ENCODE assay signal across 12 mouse cellular contexts in genomic region chr14:20837681-20838080, GRCm38 (mm10). TPM values are rescaled to one million over a fixed set of nuclear protein-coding genes. Genes with fewer than 3 reads are reported as not detected.
A peak's percentile ranks its signal among the peaks of the same experiment; 100 is the strongest.
DNase-seq lines count a peak whose midpoint lies in the region; ATAC-seq and TF ChIP-seq lines count a peak whose summit lies in the region.
"Had no signal": no experiment of that assay in that cellular context is flagged by ENCODE, and none has a peak within 500 bp of the region (broad histone marks: within the 10 kb centered on the region; RNA-seq: fewer than 3 reads in every experiment).

No protein-coding gene starts in this region.

- peak overlapping the region; percentile 63; the same call in 1 of the 2 replicates for H3K4me3 ChIP-seq in heart, embryonic 13.5 days
- H3K4me3 ChIP-seq in limb, embryonic 12.5 days (replicated peaks) = no peak overlapping the region
- H3K4me3 ChIP-seq in limb, embryonic 10.5 days = no peak overlapping the region
- no peak overlapping the region for H3K4me3 ChIP-seq in intestine, postnatal 0 days (ENCODE audit: low read depth, low read length)
- no peak overlapping the region for H3K4me3 ChIP-seq in stomach, embryonic 15.5 days (replicated peaks)
- no peak overlapping the region for H3K4me3 ChIP-seq in forebrain, embryonic 12.5 days (replicated peaks)

- no peak for TF ChIP-seq CTCF in intestine, postnatal 0 days (IDR thresholded peaks at IDR 0.05; ENCODE audit: low read depth)

- DNase-seq in heart, adult 8-10 months (ENCODE audit: low spot score) = no peak
- no peak for DNase-seq in limb, embryonic 10.5 days (ENCODE audit: low spot score)
- DNase-seq in lung, postnatal 25 days (ENCODE audit: low spot score) = no peak
- DNase-seq: cerebellum, adult 9-10 months; right cerebral cortex, adult 18-20 months had no signal

- 0 out of 2 replicates have a peak, but pooled peaks cover 4% of the 10 kb centered on the region for H3K27me3 ChIP-seq in heart, embryonic 13.5 days (replicated peaks)
- H3K27me3 ChIP-seq in limb, embryonic 12.5 days = peaks cover 8% of the 10 kb centered on the region; the same call in 1 of the 2 replicates
- peaks cover 31% of the 10 kb centered on the region for H3K27me3 ChIP-seq in limb, embryonic 10.5 days (ENCODE audit: low read depth, poor library complexity, severe bottlenecking)
- no peaks in the 10 kb centered on the region for H3K27me3 ChIP-seq in intestine, postnatal 0 days (replicated peaks; ENCODE audit: control insufficient read depth, insufficient read depth, low read length)
- H3K27me3 ChIP-seq in stomach, embryonic 15.5 days (replicated peaks) = no peaks in the 10 kb centered on the region
- H3K27me3 ChIP-seq in forebrain, embryonic 12.5 days = peaks cover 29% of the 10 kb centered on the region

- no peaks in the 10 kb centered on the region for H3K9me3 ChIP-seq in heart, embryonic 13.5 days
- no peaks in the 10 kb centered on the region for H3K9me3 ChIP-seq in limb, embryonic 12.5 days
- H3K9me3 ChIP-seq in limb, embryonic 10.5 days (replicated peaks) = no peaks in the 10 kb centered on the region
- H3K9me3 ChIP-seq in intestine, postnatal 0 days (ENCODE audit: control insufficient read depth) = no peaks in the 10 kb centered on the region
- no peaks in the 10 kb centered on the region for H3K9me3 ChIP-seq in stomach, embryonic 15.5 days
- H3K9me3 ChIP-seq in forebrain, embryonic 12.5 days = no peaks in the 10 kb centered on the region

- H3K27ac ChIP-seq in heart, embryonic 13.5 days (replicated peaks) = no peak overlapping the region
- no peak overlapping the region for H3K27ac ChIP-seq in limb, embryonic 12.5 days
- H3K27ac ChIP-seq in limb, embryonic 10.5 days = no peak overlapping the region
- no peak overlapping the region for H3K27ac ChIP-seq in intestine, postnatal 0 days (ENCODE audit: low read depth, low read length)
- no peak overlapping the region for H3K27ac ChIP-seq in stomach, embryonic 15.5 days
- no peak overlapping the region for H3K27ac ChIP-seq in forebrain, embryonic 12.5 days

- peak overlapping the region; percentile 76 for H3K4me2 ChIP-seq in heart, embryonic 13.5 days
- H3K4me2 ChIP-seq in limb, embryonic 12.5 days = peak overlapping the region; percentile 90; the same call in 1 of the 2 replicates
- peak overlapping the region; percentile 85 for H3K4me2 ChIP-seq in intestine, postnatal 0 days (replicated peaks; ENCODE audit: low read depth)
- H3K4me2 ChIP-seq in stomach, embryonic 15.5 days = peak overlapping the region; percentile 10; the same call in 1 of the 2 replicates
- no peak overlapping the region for H3K4me2 ChIP-seq in forebrain, embryonic 12.5 days

- peaks cover 16% of the 10 kb centered on the region for H3K4me1 ChIP-seq in heart, embryonic 13.5 days
- H3K4me1 ChIP-seq in limb, embryonic 12.5 days (replicated peaks) = peaks cover 9% of the 10 kb centered on the region; the same call in 1 of the 2 replicates
- peaks cover 18% of the 10 kb centered on the region for H3K4me1 ChIP-seq in limb, embryonic 10.5 days
- 0 out of 2 replicates have a peak, but pooled peaks cover 7% of the 10 kb centered on the region for H3K4me1 ChIP-seq in intestine, postnatal 0 days (replicated peaks; ENCODE audit: control insufficient read depth, insufficient read depth, low read length)
- 0 out of 2 replicates have a peak, but pooled peaks cover 7% of the 10 kb centered on the region for H3K4me1 ChIP-seq in stomach, embryonic 15.5 days
- H3K4me1 ChIP-seq in forebrain, embryonic 12.5 days = peaks cover 7% of the 10 kb centered on the region; the same call in 1 of the 2 replicates

- no peaks in the 10 kb centered on the region for H3K36me3 ChIP-seq in heart, embryonic 13.5 days
- no peaks in the 10 kb centered on the region for H3K36me3 ChIP-seq in limb, embryonic 12.5 days
- H3K36me3 ChIP-seq in limb, embryonic 10.5 days = no peaks in the 10 kb centered on the region
- no peaks in the 10 kb centered on the region for H3K36me3 ChIP-seq in intestine, postnatal 0 days (ENCODE audit: control insufficient read depth, insufficient read depth)
- H3K36me3 ChIP-seq in stomach, embryonic 15.5 days = no peaks in the 10 kb centered on the region
- no peaks in the 10 kb centered on the region for H3K36me3 ChIP-seq in forebrain, embryonic 12.5 days (replicated peaks)

- H3K9ac ChIP-seq in heart, embryonic 13.5 days = 0 out of 2 replicates have a peak overlapping the region, but pooled peaks have one; percentile 12
- H3K9ac ChIP-seq in limb, embryonic 12.5 days (replicated peaks) = no peak overlapping the region
- no peak overlapping the region for H3K9ac ChIP-seq in intestine, postnatal 0 days (ENCODE audit: low read depth, low read length)
- H3K9ac ChIP-seq in stomach, embryonic 15.5 days = no peak overlapping the region
- no peak overlapping the region for H3K9ac ChIP-seq in forebrain, embryonic 12.5 days

- ATAC-seq in heart, embryonic 13.5 days (ENCODE audit: extremely low read depth, insufficient number of reproducible peaks, low FRiP score, low TSS enrichment) = no peak
- ATAC-seq in limb, embryonic 12.5 days (ENCODE audit: insufficient number of reproducible peaks, insufficient read depth, low FRiP score, low TSS enrichment, low read depth) = no peak
- no peak for ATAC-seq in intestine, postnatal 0 days
- no peak for ATAC-seq in stomach, embryonic 15.5 days (ENCODE audit: insufficient read depth, low FRiP score, low read depth)
- ATAC-seq in forebrain, embryonic 12.5 days (ENCODE audit: low FRiP score) = no peak
- ATAC-seq: CD4-positive, CD25-positive, alpha-beta regulatory T cell, adult 4 months had no signal

- WGBS in heart, embryonic 13.5 days = 75% methylated on average over 7 of the region's 7 CpGs
- WGBS in limb, embryonic 12.5 days = 75% methylated on average over 7 of the region's 7 CpGs
- 74% methylated on average over 7 of the region's 7 CpGs for WGBS in limb, embryonic 10.5 days
- 79% methylated on average over 7 of the region's 7 CpGs for WGBS in intestine, postnatal 0 days
- 76% methylated on average over 7 of the region's 7 CpGs for WGBS in stomach, embryonic 15.5 days
- WGBS in forebrain, embryonic 12.5 days = 73% methylated on average over 7 of the region's 7 CpGs

RNA-seq across cellular contexts. Expression of gene Plau, which starts 1.2 kb away (rescaled TPM):
- polyA plus RNA-seq in heart, embryonic 13.5 days (2015; fragmentation: Nextera tagmentation; extraction: Ambion mirVana) = 1.4 and 2.3 TPM in 2 replicates
- 1 to 10 TPM; 4.9 to 7.7 (median 5.6) TPM for total RNA-seq in heart, adult 8-10 months (2022)
- polyA plus RNA-seq in limb, embryonic 12.5 days (2016; fragmentation: Nextera tagmentation; extraction: Ambion mirVana) = 0.64 and 0.68 TPM in 2 replicates
- 0.54 and 0.55 TPM in 2 replicates for polyA plus RNA-seq in limb, embryonic 10.5 days (2016; fragmentation: Nextera tagmentation; extraction: Ambion mirVana)
- polyA plus RNA-seq in intestine, postnatal 0 days (2015; fragmentation: Nextera tagmentation; extraction: Ambion mirVana) = 2.7 and 3.8 TPM in 2 replicates
- polyA plus RNA-seq in stomach, embryonic 15.5 days (2015; fragmentation: Nextera tagmentation; extraction: Ambion mirVana) = 1.3 and 1.9 TPM in 2 replicates
- polyA plus RNA-seq in forebrain, embryonic 12.5 days (2016; fragmentation: Nextera tagmentation; extraction: Ambion mirVana) = 0.10 and 0.15 TPM in 2 replicates
- polyA plus RNA-seq: CD4-positive, CD25-positive, alpha-beta regulatory T cell, adult 4 months; erythroblast, embryonic 14.5 days had no signal

RNA-seq across cellular contexts. Expression of gene Camk2g, which starts 43.8 kb away (rescaled TPM):
- polyA plus RNA-seq in heart, embryonic 13.5 days (2015; fragmentation: Nextera tagmentation; extraction: Ambion mirVana) = 55.0 and 60.2 TPM in 2 replicates
- total RNA-seq in heart, adult 8-10 months (2022) = 10 to 100 TPM; 47.2 to 73.5 (median 58.4) TPM
- 59.0 and 67.8 TPM in 2 replicates for polyA plus RNA-seq in limb, embryonic 12.5 days (2016; fragmentation: Nextera tagmentation; extraction: Ambion mirVana)
- polyA plus RNA-seq in limb, embryonic 10.5 days (2016; fragmentation: Nextera tagmentation; extraction: Ambion mirVana) = 43.3 and 57.6 TPM in 2 replicates
- 27.6 and 37.7 TPM in 2 replicates for polyA plus RNA-seq in intestine, postnatal 0 days (2015; fragmentation: Nextera tagmentation; extraction: Ambion mirVana)
- polyA plus RNA-seq in stomach, embryonic 15.5 days (2015; fragmentation: Nextera tagmentation; extraction: Ambion mirVana) = 40.4 and 49.1 TPM in 2 replicates
- 54.1 and 60.4 TPM in 2 replicates for polyA plus RNA-seq in forebrain, embryonic 12.5 days (2016; fragmentation: Nextera tagmentation; extraction: Ambion mirVana)
